Mouse (Mus musculus) kidney, adult 11 months (tissue): ENCODE results near the gene Ifitm3.
"Not testable (repeated sequence)": the region's sequence is repeated elsewhere in the genome, so short reads cannot be mapped to it uniquely, and the experiment has no call there.

Experiments used
- DNase-seq: peaks from one replicate; pipeline ENCODE4 v3.0.0; 2022

Gene Ifitm3

DNA sequence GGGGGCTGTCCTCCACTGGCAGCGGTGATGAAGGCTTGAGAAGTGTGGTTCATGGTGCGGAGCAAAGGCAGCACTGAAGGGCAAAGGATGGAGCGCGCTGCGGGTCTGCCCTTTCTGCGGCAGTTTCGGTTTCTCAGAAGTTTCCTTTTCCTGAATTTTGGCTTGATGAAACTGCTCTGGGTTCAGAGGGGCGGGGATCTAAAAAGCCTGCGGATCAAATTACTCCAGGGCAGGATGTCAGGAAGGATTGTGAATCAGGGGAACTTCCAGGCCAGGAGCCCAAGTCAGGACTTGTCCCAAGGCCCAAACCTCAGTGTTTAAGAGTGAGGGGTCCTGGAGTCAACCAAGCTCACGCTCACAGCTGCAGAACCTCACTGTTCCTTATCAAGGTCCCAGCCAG lies at the start of gene Ifitm3:
TSS of gene Ifitm3 (minus strand) at position 178 of the 400 bp plus-strand sequence.
- DNase-seq: peak; percentile 54

DNA sequence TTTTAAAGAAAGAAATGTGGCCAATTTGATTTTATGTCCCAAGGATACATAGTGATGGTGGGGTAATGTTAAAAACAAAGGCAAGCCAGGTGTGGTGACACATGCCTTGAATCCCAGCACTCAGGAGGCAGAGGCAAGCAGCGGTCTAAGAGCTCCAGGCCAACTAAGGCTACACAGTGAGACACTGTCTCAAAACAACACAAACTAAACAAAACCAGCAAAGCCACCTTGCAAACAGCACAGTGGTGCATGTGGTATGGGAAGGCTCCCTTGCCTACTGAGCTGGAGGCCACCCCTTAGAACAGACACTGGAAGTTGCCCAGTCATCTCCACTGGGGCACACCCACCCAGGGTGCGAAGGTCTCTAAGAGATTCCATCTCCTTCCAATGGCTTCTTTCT lies 49.4 kb upstream of the Ifitm3 start:
- DNase-seq: no peak

DNA sequence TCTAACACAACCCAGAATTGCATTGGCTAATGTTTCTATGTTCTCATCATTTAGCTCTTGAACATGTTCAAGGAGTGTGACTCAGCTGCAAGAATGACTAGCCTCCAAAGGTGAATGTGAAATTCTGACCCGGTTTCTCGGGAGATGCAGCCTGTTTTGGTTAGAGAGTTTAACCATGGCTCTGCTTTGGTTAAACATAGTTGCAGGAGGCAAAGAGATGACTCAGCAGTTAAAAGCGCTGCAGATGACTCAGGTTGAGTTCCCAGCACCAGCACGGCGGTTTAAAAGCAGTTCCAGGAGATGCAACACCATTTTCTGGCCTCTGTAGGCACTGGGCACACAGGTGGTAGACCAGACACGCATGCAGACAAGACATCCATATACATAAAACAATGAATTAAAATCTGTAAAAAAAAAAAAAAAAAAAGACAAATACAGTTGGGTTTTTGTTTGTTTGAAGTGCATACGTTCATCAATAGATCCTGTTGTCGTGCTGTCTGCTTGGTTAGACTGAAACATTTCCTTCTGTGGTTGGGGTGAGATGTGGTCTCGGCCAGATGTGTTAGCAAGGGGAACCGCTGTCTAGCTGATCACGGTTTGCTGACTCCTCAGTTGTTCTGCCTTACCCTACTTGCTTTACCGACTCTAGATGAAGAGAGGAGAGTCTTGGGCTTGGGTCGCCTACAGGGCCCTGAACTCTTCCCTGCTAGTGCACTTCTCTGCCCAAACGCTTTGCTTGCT lies 48.2 kb upstream of the Ifitm3 start:
- no peak for DNase-seq

DNA sequence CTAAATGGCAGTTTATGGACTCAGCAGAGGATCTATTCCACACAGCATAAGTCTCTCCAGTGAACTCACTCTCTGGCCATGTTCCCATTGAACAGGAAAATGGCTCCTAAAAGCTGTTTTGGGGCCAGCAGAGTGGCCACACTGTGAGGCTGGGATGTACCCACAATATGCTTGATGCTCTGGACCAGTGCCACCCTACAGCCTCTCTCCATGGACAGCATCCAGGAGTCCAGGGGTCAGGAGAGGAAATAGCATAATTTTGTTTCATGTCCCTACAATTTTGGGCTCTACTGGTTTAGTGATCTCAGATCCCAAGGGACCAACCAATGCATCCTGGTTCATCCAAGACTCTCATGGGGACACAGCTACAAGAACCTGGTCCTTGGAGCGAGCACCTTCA lies 47.0 kb upstream of the Ifitm3 start:
- no peak for DNase-seq

DNA sequence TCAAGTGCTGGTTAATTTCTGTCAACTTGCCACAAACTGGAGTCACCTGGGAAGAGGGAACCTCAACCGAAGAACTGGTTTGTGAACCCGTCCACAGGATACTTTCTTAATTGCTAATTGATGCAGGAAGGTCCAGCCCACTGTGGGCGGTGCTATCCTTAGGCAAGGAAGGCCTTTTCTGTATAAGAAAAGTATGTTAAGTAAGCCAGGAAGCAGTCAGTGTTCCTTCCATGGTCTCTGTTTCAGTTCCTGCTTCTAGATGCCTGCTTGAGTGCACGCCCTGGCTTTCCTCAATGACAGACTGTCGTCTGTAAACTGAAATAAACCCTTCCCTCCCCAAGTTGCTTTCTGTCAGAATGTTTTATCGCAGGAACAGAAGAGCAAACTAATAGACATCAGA lies 46.4 kb upstream of the Ifitm3 start:
- DNase-seq: no peak

DNA sequence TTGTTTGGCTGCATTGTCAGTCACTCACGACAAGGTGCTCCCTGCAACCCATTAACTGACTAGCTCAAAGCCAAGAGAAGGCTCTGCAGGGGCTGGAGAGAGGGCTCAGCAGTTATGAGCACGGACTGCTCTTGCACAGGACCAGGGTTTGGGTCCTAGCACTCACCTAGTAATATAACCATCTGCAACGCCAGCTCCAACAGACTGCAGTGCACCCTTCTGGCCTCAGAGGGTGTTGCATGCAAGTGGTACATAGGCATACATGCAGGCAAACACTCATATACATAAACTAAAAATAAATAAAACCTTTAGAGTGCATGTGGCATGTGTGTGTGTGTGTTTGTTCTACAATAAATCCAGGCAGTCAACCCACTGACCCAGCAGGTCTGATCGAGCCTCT lies 45.2 kb upstream of the Ifitm3 start:
- no peak for DNase-seq

DNA sequence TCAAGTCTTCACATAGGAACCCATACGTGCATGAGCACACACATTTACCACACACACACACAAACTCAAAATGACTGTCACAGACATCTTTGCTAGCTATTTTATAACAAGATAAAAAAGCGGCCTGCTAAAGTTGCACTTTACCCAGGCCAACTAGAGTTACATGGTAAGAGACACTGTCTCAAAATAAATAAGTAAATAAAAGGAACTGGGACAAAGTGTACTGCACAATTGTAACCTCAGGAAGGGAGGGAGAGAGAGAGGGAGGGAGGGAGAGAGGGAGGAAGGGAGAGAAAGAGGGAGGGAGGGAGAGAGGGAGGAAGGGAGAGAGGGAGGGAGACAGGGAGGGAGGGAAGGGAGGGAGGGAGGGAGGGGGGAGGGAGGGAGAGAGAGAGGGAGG lies 41.9 kb upstream of the Ifitm3 start:
- no peak for DNase-seq

DNA sequence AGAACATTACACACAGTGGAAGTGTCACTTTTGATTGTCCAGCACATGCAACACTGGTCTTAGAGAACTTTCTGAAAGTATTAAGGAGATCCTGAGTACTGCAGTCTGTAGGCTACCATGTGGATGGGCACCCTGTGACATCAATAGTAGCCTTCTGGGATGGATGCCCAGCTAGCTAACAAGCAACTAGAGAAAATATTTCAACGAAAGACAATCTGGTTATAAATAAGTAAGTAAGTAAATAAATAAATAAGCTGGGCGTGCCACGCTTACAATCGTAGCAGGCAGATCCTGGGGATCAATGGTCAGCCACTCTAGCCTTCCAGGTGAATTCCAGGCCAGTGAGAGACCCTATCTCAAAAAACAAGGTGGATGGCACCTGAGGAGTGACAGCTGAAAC lies 41.4 kb upstream of the Ifitm3 start:
- no peak for DNase-seq

DNA sequence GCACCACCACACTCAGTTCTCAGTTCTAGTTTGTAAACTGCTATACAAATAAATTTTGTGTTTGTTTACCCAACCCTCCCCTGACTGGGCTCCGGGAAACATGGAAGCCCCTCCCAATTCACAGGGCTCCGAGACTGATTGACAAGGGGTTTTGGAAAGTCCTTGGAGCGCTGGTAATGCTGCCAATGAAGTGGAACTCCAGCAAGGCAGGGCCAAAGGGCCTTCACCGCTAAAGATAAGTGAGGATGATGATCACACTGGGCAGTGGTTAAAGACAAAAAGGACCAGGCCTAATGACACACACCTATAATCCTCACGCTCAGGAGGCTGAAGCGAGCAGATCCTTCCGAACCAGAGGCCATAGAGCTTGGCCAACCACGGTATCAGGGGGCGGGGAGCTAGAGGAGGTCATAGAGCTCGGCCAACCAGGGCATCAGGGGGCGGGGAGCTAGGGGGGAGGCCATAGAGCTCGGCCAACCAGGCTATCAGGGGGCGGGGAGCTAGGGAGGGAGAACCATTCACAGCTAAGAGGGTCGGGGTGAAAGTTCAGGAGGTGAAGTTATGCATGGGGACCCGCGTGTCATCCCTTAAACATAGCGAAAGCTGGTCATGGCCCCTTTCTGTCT lies 40.6 kb upstream of the Ifitm3 start:
- no peak for DNase-seq

DNA sequence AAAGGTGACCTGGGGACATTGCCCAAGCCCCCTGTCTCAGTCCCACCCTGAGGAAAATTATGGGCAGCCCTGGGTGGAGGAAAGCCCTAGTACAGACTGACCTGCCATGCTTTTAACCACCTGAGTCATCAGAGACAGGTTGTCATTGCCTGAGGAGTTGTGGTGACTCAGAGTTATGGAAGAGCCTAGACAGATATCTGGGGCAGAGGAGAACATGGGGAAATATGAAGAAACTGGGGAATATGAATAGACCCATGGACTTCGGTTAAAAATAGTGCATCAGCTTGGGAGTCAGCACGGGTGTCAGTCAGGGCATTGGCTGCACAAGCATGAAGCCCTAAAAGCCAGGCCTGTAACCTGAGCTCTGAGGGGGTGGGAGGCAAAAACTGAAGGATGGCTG lies 38.8 kb upstream of the Ifitm3 start:
- no peak for DNase-seq

DNA sequence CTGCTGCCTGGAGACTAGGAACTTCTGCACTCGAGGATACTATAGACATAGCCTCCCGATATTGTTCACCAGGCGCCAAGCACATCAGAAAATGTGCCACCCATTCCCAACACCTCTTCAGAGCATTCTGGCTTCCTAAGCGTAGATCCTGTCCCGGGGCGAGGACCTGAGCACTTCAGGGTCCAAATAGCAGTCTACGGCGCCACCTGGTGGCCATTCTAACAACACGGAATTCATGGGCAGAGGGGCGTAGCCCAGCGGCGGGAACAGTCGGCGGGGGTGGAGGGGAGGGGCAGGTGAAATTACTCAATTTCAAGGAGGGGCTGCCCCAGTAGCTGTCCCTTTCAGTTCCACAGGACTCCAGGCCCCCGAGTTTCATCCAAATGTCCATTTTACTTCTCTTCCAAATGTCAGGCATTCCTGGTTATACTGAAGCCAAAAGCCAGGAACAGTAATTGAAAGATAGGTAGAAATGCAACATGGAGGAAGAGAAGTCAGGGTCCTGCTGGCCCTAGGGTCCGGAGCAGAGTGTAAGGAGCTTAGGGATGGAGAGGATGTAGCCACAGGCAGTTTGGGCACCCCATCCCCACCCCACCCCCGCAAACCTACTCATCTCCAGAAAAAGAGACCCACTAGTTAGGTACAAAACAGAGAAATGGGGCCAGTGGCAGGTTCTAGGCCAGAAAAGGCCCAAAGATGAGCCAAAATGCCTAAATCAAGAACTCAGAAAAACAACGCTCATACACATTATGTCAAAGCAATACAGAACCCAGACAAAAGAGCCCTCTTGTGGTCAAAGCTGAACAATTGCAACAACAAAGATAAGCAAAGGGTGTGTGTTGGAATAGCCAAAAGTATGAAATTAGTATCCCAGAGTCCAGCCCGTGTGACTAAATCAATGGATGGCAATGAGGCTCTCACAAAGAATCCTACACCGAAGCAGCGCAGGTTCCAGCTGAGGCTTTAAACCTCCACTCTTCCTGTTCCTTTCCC lies 38.0 kb upstream of the Ifitm3 start:
- DNase-seq: peak; percentile 84

DNA sequence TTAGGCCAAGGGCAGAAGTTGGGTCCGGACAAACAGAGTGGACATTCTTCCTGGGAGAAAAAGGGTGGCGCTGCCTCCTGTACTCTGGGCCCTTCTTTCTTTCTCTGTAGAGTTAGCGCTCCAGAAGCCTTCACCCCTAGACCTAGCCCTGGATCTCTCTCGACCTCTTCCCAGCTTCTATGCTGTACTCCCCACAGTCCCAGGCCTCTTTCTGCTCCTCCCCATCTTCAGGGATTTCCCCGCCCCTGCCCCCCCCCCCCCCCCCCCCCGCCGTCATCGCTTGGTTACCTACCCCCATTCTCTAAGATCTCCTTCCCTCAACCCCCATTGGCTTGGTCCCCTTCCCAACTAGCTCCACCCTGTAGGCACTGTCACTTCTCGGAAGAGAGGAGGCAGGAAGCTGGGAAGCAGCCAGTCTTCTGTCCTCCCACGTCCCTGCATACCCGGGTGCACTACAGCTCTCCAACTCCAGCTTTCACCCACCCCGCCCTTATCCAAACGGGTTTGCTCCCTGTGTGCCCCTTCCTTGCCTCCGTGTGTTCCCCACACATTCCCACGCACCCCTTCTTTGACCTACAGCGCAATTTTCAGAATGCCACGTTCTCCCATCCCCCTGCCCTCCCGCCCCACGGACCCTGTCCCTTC lies 37.1 kb upstream of the Ifitm3 start:
- peak; percentile 76 for DNase-seq

DNA sequence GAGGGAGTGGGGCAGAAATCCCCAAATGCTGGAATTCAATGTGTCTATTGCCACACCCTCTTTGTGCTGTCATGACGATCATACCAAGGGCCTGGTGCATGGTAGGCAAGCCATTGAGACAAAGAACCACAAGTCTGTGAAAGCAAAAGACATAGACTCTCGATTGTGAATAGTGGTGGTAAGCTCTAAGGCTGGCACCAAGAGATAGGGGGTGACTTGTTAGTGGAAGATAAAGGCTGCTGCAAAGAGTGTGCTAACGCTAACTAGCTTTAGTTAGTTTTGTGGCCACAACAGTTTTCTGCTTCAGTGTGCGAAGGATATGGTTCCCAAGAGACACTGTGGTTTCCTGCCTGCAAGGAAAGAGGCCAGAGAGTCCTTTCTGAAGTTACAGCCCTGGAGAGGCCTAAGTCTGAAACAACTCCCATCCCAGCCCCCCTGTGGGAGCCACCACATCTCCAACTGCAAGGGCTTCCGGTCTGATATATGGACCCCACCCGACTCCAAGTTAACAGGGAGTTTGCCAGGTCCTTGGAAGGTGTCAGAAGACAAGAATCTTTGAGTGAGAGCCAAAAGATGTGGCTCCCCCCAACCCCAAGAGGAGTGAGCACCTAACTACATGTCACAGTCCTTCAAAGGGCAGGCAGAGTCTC lies 36.5 kb upstream of the Ifitm3 start:
- DNase-seq: no peak

DNA sequence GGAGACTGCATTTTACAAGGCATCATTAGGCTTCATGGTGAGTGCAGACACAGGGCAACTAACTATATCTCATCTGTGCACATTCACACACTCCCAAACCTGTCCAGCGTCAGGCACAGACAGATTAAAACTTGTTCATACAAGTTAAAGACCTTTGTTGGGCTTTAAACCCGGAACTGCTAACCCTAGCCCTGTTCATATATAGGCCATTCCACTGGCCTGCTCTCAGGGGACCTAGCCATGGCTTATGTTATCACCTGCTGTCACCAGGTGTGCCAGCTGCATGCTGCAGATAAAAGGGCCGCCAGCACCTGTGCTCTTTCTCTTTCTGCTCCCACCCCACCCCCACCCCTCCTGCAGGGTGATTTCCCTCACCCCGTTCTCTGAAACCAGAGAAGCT lies 32.0 kb upstream of the Ifitm3 start:
- DNase-seq: no peak

DNA sequence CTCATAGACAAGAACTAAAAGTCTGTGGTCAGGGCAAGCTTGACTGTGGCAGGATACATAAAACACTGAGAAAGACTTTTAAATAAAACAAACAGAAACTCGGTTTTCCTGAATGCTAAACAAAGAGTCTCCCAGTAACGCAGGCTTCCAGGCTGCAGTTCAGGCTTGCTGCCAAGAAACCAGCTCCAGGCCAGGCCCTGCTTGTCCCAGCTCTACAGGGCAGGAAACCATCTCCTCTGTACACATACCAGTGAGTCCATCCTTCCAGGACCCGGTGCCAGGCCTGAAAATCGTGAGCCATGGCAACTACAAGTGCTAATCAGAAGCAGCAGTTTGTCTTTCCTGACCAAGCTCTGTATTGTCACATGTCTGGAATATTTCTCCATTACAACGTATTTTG lies 31.1 kb upstream of the Ifitm3 start:
- DNase-seq: peak; percentile 66

DNA sequence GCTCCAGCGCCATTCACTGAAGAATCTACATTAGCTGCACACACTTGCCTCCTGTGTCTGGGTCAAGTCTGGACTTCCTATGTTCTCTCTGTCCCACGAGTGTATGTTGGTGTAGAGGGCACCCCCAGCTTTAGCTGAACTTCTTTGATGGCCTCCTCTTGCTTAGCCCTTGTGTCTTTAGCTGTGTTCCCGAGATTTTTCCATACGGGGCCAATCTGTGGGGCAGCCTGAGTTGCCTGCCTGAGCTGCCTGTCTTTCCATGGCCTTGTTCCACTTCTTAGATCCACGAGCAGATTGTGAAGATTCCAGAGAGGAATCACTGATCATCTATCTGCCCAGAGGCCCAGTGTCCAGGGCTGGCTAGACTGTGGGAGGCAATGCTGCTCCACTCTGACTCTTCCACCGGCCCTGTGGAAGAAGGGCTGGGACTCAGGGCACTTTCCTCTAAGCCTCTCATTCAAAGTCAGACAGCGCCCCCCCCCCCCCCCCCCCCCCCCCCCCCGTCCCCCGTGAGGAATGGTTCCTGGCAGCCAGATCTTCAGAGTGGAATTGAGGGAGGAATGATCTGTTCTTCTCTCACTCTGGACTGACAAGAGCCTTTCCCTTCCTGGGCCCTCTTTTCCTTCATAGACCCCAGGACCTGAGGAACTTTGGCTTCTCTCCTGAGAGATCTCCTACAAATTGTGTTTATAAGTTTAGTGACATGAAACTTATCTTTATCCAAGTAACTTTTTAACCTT lies 30.5 kb upstream of the Ifitm3 start:
- DNase-seq: no peak

DNA sequence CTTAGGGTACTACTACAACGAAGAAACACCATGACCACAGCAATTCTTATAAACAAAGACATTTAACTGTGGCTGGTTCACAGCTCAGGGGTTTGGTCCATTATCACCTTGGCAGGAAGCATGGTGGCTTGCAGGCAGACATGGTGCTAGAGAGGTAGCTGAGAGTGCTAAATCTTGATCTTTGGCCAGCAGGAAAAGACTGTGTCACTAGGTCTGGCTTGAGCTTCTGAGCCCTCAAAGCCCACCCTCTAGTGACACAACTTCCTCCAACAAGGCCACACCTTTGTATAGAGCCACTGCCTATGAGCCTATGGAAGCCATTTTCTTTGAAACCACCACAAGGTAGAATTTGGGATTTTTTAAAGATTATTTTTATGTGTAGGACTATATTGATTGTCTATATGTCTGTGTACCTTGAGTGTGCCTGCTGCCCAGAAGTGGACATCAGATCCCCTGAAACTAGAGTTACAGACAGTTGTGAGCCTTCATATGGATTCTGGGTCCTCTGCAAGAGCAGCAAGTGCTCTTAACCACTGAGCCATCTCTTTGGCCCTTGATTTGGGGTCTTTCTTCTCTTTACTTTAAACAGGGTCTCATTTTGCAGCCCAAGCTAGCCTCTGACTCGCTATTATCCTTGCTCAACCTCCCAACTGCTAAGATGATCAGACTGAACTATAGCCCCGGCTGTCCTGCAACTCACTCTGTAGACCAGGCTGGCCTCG lies 29.0 kb upstream of the Ifitm3 start:
- no peak for DNase-seq

DNA sequence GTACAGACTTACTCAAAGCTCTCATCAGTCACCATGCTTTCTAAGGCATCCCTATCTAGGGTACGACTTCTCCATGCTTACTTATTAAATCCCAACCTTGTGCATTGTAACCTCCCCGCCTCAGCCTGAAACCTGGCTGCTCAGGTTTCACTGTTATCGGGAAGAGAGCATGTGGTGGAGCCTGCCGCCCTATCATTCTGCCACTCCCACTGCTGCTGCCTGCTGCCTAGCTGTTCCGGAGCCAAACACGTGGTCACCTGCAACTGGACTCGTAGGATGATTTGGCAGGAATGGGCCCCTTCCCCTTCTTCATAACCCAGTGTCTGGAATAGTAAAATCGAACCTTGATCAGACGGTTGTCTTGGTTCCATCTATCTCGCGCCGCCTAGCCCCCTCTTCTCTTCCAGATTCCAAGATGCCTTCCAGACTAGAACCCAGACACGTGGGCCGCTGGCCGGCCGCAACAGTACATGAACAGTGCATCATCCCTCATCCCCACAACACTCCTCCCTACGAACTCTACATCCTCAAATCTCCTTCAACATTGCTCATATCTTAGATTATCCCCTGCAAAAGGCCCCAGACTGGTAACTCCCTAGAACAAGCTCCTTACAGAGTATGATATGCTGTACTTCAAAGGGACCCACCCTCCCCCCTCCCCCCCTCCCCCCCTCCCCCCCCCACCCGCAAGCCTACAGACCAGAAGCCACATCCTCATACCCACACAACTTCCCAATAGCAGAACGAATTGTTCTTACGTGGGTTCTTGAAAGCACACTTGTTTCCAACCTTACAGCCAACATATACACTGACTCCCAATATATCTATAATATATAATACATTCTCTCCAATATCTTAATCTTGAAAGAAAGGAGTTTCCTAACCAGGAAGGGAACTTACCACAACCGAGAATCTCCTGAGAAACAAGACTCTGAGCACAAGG lies 27.8 kb upstream of the Ifitm3 start:
- no peak for DNase-seq

DNA sequence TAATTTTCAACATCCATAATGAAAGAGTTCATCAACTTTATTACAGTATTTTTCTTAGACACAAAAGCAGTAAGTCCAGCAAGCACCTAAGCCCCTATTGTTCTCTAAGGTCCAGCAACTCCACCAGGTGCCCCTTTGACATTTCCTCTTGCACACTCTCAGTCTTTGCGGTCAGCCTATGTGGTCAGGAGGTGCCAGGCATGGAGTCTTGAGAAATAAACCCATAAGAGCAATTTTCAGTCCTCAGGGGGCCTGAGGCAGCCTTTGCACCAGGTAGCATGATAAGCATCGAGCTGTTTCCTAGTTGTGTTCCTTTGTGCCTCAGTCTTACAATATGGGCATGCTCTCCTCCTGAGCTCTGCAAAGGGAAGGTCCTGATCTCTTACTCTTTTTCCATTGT lies 26.1 kb upstream of the Ifitm3 start:
- not testable (repeated sequence) for DNase-seq
